Mouse (Mus musculus) urinary bladder, adult 2 months (tissue): ENCODE data around the gene 1700037H04Rik. TPM values are rescaled to one million over a fixed set of nuclear protein-coding genes. Genes with fewer than 3 reads are reported as not detected.

ENCODE experiments used
- DNase-seq: peaks from one replicate; pipeline ENCODE4 v3.0.0; 2022; ENCODE audit warnings: low spot score
- polyA plus RNA-seq: library from polyadenylated mRNA; depleted of rRNA; stranded (reverse); fragments of >200 nt; gene quantifications from 2 replicates; pipeline ENCODE4 v1.2.3, GENCODE M21; 2012

1700037H04Rik gene
- polyA plus RNA-seq, 1 experiment: 51.9 TPM

DNA sequence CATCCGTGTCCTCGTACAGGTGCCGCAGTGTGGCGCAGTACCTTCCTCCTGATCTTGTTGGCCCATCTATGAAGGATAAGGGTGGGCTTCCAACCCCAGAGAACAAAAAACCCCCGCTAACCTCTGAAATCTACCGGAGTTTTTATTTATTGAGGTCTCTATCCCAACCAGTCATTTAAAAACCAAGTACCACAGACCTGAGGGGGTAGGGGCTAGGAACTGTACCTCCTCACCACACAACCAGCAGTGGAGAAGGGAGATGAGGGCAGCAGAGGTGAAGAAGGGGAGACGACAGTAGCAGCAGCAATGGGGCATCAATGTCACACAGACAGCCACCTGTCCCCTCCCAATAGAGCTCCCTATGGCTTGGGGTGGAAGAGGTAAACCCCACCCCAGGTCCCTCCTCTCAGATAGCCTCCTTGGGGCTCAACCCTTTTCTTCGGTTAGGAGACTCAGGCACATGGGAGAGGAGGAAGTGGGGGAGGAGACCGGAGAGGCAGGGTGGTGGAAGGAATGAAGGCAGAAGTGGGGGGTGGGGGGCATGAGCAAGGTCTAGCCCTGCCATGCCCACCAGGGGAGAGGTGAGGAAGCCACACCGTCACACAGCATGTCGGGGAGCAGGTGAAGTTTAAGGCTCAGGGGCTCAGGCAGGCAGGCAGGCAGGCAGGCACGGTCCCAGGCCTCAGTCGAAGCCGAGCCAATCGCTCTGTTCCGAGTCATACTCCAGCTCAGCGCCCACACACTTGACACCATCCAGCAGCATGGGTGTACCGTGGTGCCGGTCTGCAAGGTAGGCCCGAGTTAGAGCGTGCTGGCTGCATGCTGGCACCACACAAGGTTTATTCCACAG is 13.5 kb downstream of the 1700037H04Rik start:
- no peak for DNase-seq

DNA sequence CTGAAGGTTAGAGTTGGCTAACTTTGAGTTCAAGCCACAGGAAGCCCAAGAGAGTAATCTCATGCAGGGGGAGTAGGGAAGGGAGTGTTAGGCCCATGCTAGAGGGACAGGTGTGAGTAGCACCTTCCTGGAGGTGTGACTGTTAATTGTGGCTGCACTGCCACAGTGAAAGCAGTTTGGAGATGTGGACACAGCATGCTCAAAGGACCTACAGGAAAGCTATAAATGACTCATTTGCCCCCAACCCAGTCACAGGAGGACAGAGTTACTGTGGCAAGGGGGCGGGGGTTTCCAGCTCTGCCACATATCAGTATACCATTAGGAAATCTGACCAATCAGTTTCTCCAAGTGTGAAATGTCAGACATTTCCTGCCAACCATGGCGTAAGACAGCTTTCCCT is 14.3 kb downstream of the 1700037H04Rik start:
- no peak for DNase-seq

DNA sequence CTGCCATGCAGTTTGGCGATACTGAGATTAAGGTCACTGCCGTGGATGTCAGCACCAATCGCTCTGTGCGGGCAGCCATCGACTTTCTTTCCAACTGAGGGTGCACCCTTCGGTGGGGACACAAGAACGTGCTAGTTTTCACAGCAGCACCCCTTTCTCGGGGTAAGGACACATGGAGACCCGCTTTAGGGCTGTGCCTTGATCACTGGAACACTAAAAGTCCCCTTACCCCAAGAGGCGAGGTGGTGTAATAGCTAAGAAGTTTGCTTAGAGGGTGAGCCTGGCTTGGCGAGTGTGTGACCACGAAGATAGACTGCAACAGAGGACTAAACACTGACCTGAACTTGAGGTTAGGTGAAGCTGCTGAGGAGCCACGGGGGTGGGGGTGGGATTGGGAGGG is 14.8 kb downstream of the 1700037H04Rik start:
- DNase-seq: no peak

DNA sequence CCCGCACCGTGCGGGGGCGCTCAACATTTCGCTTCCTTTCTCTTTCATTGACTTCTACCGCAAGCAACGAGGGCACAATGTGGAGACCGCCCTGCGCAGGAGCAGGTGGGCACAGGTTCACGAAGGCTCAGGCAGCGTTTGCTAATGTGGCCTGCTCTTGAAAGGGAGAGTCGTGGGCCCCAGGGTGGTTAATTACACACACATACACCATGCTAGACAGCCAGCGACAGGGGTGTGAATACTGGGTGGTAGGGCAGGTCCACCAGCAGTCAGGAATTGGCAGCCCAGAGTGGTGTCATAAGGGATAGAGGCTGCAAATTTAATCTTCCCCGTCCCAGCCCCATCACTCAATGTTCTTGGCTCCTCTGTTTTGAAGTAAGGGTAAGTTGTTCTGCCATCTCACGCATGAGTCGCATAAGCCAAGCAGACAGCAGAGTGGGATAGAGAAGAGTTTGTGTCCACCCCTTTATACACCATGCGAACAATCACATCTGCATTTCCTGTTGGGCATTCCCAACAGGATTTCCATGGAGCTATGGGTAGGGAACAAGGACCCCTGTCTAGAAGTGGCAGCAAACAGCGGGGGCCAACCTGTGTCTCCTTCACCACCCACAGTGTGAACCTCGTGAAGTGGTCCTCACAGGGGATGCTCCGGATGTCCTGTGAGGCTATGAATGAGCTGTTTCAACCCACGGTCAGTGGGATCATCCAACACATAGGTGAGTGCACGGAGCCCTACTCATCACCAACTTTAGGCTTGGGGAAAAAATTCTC is 16.7 kb downstream of the 1700037H04Rik start:
- no peak for DNase-seq

DNA sequence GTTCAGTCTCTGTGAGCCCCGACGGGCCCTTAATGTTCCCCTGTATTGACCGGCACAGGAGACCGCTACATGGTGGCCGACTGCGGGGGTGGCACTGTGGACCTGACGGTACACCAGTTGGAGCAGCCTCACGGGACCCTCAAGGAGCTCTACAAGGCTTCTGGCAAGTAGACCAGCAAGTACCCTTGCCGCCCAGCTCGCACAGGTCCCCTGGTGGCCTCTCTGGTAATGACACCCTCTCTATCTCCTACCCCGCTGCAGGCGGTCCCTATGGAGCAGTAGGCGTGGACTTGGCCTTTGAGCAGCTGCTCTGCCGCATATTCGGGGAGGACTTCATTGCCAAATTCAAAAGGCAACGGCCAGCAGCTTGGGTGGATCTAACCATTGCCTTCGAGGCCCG is 17.3 kb downstream of the 1700037H04Rik start:
- no peak for DNase-seq

DNA sequence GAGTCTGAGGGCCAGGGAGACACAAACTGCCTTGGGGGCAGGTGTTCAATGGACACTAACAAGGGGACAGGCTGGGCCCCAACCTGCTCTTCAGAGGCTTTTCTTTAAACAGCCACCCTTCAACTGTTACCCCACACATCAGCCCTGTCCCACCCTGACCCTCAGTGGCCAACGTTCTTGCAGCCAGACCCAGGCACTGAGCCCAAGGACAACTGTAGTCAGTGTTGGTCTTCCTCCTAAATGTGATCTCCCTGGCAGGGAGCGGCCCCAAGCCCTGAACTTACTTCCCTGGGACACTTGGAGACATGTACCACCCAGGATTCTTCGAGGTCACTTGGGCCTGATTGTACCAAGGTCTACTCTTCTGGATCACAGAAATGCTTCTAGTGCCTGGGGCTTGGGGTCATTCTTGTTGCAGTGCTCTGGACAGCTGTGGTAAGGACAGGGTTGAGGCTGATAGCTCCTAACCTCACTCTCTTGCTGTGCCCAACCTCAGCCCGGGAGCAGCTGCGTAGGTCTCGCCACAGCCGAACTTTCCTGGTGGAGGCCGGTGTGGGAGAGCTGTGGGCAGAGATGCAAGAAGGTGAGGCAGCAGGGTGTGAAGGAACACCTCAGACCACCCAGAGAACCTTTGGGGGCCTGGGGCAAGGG is 18.4 kb downstream of the 1700037H04Rik start:
- no peak for DNase-seq

DNA sequence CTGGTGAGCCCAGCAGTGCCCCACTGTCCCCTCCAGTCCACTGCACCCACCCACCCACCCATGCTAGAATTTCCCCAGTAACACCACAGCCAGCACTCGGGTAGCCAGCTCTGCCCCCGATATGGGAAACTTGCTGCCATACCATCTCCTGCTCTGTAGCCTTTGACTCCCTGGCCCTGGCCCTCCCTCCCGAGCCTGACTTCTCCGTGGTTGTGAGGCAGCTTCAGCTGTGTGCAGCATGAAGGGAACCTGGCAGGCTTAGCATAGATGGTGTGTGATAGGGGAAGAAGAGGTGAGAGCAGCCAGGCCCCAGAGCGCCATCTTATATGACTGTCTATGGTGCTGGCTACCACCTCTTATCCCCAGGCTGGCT is 19.4 kb downstream of the 1700037H04Rik start:
- DNase-seq: no peak

DNA sequence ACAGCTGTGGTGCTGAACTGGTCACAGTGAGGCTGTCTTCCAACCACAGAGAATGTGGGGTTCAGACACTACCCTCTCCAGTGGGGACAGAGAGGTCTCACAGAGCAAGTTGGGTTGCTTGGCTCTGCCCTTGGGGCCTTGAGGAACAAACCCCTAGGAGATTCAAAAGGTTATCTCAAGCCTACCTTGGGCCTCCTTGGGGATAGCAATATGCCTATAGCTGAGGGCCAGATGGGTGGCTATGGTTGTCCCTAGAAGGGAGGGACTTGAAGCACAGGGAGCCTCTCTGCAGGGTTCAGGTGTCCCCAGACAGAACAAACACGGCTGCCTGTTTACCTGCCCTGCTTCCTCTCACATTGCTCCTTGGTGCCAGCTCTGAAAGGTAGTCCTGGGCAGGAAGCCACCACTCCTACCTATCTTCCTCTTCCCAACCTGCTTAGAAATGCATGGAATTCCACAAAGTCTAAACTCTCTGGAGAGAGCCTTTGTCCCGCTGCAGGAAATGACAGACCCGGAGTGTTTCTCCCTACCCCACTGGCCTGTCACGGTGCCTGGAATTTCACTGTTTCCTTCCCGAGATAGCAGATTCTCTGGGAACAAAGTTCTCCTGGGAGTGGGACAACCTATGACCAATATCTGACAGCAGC is 19.9 kb downstream of the 1700037H04Rik start:
- no peak for DNase-seq

DNA sequence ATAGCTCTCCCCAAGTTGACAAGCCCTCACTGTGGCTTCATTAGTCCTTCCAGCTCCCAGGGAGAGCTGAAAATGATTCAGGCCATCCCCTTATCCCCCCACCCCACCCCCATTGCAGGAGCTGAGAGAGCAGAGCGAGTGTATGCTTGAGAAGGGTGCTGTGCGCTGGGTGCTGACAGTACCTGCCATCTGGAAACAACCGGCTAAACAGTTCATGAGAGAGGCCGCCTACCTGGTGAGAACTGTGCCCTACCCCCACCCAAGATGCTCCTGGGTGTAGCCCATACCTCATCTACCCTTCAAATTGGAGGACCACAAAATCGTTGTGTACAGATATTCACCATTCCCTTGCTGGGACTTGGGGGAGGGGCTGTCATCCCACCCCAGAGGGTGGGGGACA is 20.6 kb downstream of the 1700037H04Rik start:
- DNase-seq: no peak

DNA sequence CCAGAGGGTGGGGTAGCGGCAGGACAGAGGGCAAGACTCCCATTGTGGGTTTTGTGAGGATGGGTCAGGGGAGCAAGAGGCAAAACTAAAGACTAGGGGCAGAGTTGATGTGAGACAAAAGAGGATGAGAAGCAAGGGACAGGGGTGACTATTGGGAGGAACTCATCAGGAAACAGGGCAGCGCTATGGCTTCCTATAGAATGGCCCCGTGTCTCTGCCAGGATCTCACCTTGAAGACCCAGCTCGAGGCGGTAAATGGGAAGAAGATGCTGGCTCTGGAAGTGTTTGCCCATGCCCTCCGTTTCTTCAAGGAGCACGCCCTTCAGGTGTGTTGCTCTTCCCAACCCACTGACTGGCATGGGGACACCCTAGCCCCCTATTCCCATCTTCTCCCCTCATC is 21.1 kb downstream of the 1700037H04Rik start:
- peak; percentile 17 for DNase-seq

DNA sequence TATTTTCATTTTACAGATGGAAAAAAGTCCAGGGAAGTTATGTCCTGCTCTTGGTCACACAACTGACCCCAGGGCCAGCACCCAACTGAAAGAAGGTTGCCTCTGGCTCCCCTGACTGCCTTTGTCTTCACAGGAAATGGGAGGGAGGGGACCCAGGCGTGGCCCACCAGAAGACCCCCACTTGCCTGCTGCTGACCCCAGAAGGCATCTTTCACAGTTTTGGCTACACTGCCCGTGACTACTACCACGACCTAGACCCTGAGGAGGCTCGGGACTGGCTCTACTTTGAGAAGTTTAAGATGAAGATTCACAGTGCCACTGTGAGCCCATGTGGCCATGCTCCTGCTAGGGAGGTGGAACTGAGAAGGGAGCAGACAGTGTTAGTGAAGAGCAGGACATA is 21.6 kb downstream of the 1700037H04Rik start:
- peak; percentile 10 for DNase-seq

DNA sequence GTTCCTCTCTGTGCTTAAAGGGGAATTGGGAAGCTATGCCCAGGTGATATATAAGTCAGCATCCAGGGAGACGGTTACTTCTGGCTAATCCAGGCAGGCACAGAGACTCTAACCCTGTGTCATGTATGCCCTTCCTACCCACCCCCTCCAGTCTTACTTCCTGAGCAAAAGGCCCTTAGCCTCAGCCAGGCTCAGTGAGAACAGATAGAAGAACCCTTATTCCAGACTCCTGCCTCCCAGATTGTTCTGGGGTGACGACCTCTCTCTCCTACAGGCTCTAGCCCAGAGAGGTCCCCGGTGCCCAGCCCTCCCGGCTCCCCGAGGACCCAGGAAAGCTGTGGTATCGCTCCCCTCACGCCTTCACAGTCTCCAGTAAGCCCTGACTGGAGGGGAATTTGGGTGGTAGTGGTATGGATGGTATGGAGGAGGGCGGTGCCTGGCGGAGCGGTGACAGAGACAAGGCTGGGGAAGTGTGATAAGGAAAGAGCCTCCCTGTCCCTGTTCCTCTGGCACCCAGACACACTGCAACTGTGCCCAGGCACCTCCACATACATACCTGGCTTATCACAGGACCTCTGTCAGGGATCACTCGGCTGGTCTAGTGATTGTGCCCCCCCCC is 24.3 kb downstream of the 1700037H04Rik start:
- peak; percentile 16 for DNase-seq

DNA sequence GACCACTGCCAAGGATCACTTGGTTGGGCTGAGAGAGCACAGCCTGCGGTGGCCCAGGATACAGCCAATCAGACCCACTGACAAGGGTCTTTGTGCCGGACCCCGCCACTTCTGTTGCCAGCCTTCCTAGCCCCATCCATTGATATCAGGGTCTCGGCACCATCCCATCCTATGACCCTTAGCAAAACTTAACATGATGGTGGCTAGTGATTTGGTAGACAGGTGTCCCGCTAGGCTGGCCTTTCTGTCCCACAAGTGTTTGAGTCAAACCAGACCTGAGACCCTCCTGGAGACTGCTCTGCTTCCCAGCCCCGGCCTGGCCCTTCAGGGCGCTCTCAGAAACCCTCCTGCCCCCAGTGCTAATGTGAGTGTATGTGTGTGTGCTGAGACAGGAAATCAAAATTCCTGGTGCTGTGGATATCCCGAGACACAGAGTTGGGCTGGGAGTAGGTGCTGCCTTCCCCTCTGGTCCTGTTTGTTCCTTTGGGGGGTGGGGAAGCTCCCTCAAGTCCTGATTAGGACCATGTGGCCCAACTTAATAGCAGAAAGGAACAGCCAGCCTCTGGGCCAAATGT is 25.0 kb downstream of the 1700037H04Rik start:
- peak; percentile 10 for DNase-seq

DNA sequence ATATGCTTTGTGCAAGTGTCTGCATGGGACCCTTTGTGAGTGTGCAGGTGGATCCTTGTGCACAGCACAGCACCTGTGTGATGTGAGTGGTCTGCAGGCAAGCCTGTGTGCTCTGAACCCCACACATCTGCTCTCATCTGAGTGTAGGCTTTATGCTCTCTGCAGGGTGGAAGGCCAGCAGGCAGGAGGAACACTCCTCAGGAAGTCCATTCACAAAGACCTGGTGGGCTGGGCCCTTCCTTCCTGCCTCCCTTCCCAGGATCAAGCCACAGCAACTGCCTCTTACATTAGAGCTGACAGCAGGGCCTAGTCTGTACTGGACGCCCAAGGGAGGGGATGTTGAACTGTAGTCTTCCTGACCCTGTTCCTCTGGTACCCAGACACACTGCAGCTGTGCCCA is 25.5 kb downstream of the 1700037H04Rik start:
- DNase-seq: peak; percentile 18

DNA sequence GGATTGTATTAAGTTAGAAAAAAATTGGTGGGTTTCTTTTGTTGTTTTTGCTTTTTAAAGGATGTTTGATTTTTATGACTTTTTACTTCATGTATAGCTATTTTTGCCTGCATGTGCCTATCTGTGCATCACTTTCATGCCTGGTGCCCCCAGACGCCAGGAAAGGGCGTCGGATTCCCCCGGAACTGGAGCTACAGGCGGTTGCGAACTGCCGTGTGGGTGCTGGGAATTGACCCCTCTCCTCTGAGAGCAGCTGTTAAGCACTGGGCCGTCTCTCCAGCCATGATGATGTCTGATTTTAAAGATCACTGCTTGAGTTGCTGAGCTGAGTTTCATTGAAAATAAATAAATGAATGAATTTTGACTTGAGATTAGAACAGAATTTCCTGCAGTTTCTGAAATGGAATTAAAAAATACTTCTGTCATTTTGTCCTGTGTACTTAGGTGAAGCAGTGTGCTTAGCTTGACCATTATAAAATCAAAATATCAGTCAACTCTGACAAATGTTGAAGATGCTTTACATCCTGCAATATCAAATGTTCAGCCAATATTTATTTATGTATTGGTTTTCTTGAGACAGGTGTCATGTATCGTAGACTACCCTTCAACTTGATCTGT is 26.8 kb downstream of the 1700037H04Rik start, which contains the start of gene Gm11037:
TSS of gene Gm11037 (plus strand) at position 568 of the 618 bp plus-strand sequence.
- DNase-seq: no peak

DNA sequence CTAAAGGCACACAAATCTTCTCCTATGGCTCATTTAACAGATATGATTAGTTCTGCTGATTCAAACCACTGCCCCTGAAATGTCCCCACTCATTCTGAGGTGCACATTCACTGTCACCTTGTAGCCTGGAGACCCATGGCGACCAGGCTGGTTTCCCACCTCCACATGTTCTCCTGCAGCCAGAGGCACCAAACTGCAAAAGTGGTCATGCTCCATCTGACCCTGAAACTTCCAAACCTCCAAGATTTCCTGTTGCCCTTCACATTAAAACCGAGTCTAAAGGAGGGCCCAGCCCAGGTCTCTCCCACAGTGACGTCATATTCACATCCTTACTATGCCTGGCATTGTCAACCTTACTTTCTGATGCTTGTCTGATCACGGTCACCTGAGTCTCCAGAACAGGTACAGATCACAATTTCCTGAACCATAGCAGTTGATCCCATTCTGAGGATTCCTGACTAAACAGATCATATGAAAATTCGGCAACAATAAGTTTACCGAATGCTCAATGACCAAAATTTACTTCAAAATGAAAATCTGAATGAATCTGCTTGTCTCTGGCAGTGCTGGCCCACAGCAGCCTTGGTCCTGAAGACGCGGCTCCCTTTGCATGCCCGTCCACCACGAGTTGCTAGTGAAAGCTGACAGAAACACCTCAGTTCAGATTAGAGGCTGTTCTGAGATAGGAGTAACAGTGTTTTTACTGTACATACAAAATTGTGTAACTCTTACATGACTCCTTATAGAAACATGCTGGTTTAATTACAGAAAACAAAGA is 27.6 kb downstream of the 1700037H04Rik start:
- no peak for DNase-seq

DNA sequence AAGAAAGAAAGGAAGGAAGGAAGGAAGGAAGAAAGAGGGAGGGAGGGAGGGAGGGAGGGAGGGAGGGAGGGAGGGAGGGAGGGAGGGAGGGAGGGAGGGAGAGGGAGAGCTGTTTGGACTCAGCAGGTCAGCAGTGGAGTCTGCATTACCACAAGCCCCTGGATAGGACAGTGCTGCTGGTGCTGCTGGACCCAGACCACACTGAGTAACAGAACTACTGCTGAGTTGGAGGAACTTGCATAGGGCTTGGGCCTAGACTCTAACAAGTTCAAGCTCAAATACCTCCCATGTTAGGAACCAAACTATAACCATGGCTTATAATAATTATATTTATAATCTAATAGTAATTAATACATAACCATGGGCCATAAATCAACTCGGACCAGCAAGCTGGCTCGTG is 29.0 kb downstream of the 1700037H04Rik start:
- no peak for DNase-seq

DNA sequence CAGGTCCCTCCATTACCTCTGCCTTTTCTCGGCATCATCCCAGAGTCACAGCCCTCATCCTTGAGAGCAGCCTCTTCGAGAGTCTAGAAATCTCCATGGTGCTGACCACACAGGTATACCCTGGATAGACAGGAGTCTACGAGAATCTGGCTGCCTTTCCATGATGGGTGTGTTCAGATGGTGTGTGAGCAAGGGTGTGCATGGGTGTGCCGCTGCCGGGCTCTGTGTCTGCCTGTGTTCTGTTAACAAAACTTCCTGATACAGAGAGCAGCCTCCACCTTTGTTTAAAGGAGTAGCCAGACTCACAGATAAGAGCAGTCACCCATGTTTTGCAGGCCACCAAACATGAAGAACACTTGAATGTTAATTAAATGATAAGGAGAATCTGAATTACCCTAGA is 30.0 kb downstream of the 1700037H04Rik start:
- DNase-seq: no peak

DNA sequence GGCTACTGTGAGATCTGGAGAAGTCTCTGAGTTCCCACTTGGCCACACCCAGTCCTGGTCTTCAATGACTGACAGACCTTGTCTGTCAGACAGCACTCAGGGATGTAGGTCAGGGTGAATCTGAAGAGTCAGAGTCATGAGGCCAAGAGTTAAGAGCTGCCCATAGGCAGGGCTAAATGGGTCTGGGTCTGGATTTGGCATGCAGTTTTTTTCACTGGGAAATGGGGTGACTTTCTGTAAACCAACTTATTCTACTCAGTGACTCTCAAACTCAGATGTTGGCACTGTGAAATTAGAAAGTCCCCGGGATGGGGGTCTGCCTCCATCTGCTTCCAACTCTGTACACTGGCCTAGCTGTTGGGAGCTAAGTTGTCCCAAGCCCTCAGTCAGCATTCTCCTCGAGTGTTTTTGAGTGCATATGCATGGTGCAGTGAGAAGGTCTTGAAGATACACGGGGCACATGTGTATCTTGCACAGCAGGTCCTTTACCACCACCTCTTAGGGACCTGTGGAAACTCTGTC is 31.2 kb downstream of the 1700037H04Rik start:
- DNase-seq: no peak

DNA sequence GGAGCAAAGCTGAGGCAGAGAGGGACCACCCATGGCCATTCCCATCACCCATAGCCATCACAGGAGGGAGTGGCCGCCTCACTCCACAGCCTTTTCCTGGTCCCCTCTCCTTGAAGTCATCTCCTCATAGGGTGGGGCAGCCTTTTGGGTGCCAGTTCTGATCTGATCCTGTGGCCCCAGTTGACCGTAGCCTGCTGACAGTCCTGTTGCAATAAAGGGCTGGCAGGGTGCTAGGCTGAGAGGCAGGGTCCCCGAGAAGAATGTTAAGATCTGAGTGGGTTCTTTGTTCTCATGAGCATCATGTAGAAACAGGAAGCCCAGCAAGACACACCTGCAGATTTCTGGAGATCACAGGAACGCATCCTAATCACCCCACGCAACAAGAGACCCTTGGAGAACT is 31.7 kb downstream of the 1700037H04Rik start:
- DNase-seq: no peak
